Mouse (Mus musculus): ENCODE data around the gene Stx5a. TPM values are rescaled to one million over a fixed set of nuclear protein-coding genes. Genes with fewer than 3 reads are reported as not detected.

The Stx5a gene
- 49.5 TPM for polyA plus RNA-seq (2012; fragmentation: generic; extraction: Trizol)

DNA sequence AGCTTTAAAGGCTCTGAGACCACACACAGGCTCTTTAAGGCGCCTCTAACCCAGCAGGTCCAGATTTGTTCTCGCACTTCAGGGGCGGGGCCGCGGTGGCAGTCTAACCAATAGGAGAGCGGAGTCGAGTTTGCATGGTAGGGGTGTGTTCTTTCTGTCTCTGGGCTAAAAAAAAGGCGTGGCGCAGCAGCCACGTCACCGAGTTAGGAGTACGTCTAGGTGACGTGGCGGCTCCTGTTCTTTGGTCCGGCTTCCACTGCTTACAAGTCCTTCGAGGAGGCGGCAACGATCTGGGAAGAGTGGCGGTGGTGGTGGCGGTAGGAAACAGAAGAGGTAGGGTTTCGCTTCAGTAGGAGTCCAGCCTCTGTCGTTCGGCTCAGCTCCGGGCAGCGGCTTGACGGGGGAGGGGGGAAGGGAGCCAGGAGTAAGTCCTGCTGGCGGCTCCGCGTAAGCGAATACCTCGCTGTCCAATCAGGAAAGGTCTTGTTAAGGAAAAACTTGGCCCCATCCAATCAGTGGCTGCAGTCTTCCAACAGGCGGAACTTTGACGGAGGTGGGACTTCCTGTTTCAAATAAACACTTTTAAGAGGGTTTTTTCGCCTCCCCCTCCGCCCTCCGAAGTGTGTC is at the start of gene Stx5a:
Gene Stx5a (plus strand): TSS at position 171 of the 627 bp plus-strand sequence.
- H3ac ChIP-seq (ENCODE audit: control insufficient read depth, insufficient read length) = peak within 1 kb of the TSS; percentile 33
- no peaks in the 10 kb centered on the region for H3K27me3 ChIP-seq (ENCODE audit: control insufficient read depth, insufficient read depth, insufficient read length)
- H3K36me3 ChIP-seq (ENCODE audit: control insufficient read depth, insufficient read depth) = peaks cover 57% of the 10 kb centered on the region
- H3K4me2 ChIP-seq (ENCODE audit: low read depth) = peak within 1 kb of the TSS; percentile 96
- H3K79me2 ChIP-seq (ENCODE audit: control insufficient read depth, insufficient read depth) = peaks cover 40% of the 10 kb centered on the region
- peak within 1 kb of the TSS; percentile 98 for H3K4me3 ChIP-seq
- TF ChIP-seq MYOD1 (IDR thresholded peaks at IDR 0.05; ENCODE audit: control insufficient read depth in 1 of 3, insufficient read length in 2 of 3, low read depth in 2 of 3) (no peak), SRF (IDR thresholded peaks at IDR 0.05; ENCODE audit: control insufficient read depth, insufficient read length, low read depth) (peak; percentile 11), POLR2AphosphoS2 (IDR thresholded peaks at IDR 0.05; ENCODE audit: insufficient read length, low read depth) (peak; percentile 85), MAX (IDR thresholded peaks at IDR 0.05; ENCODE audit: low read depth) (no peak), USF1 (IDR thresholded peaks at IDR 0.05; ENCODE audit: low read depth) (no peak), TCF12 (IDR thresholded peaks at IDR 0.05; ENCODE audit: insufficient read depth, poor library complexity, severe bottlenecking) (no peak), POLR2A (IDR thresholded peaks at IDR 0.05; ENCODE audit: insufficient read length, low read depth) (peak; percentile 72)

GRCm38 (mm10) chr19:8691871-8692539 is 49.2 kb upstream of the Stx5a start:
- Histone ChIP-seq H3K4me3 (no peak overlapping the region), H3ac (ENCODE audit: control insufficient read depth, insufficient read length) (no peak overlapping the region), H3K27me3 (ENCODE audit: control insufficient read depth, insufficient read depth, insufficient read length) (no peaks in the 10 kb centered on the region), H3K79me2 (ENCODE audit: control insufficient read depth, insufficient read depth) (no peaks in the 10 kb centered on the region), H3K36me3 (ENCODE audit: control insufficient read depth, insufficient read depth) (no peaks in the 10 kb centered on the region), H3K4me2 (ENCODE audit: low read depth) (no peak overlapping the region)
- TF ChIP-seq E2F4 (IDR thresholded peaks at IDR 0.05; ENCODE audit: insufficient read depth) = no peak
- no peak for TF ChIP-seq MYOD1 (IDR thresholded peaks at IDR 0.05; ENCODE audit: control insufficient read depth in 1 of 3, insufficient read length in 2 of 3, low read depth in 2 of 3)
- no peak for TF ChIP-seq POLR2AphosphoS2 (IDR thresholded peaks at IDR 0.05; ENCODE audit: insufficient read length, low read depth)
- TF ChIP-seq MYOG (IDR thresholded peaks at IDR 0.05; ENCODE audit: control insufficient read depth in 1 of 3, insufficient read depth in 1 of 3, insufficient read length in 2 of 3, low read depth in 2 of 3) = no peak
- no peak for TF ChIP-seq MAX (IDR thresholded peaks at IDR 0.05; ENCODE audit: low read depth)
- no peak for TF ChIP-seq USF1 (IDR thresholded peaks at IDR 0.05; ENCODE audit: low read depth)
- no peak for TF ChIP-seq SRF (IDR thresholded peaks at IDR 0.05; ENCODE audit: control insufficient read depth, insufficient read length, low read depth)
- TF ChIP-seq TCF12 (IDR thresholded peaks at IDR 0.05; ENCODE audit: insufficient read depth, poor library complexity, severe bottlenecking) = no peak
- no peak for TF ChIP-seq REST (IDR thresholded peaks at IDR 0.05; ENCODE audit: insufficient read depth, insufficient read length)
- no peak for TF ChIP-seq POLR2A (IDR thresholded peaks at IDR 0.05; ENCODE audit: insufficient read length, low read depth)
- no peak for TF ChIP-seq TCF3 (IDR thresholded peaks at IDR 0.05; ENCODE audit: insufficient read length, low read depth)
- no peak for TF ChIP-seq CEBPB (IDR thresholded peaks at IDR 0.05; ENCODE audit: insufficient read depth, poor library complexity, severe bottlenecking)

DNA sequence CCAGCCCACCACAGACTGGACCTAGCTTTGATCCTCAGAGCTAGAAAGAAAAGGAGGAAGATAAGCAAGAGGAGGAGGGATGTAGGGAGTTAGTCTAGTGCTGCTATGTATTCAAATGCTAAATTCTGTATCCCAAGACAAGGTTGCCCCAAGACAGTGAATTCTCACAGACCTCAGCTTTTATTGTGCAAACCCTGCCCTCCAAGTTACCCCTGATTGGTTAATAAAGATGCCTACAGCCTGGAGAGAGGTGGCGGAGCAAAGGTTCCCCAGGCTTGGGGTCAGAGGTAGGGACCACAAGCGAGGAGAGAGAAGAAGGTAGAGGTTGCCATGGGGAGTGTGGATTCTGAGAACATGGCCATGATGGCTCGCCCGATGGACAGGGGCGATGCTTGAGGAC is 48.5 kb upstream of the Stx5a start:
- no peaks in the 10 kb centered on the region for H3K27me3 ChIP-seq (ENCODE audit: control insufficient read depth, insufficient read depth, insufficient read length)
- no peaks in the 10 kb centered on the region for H3K36me3 ChIP-seq (ENCODE audit: control insufficient read depth, insufficient read depth)
- TF ChIP-seq MYOG (IDR thresholded peaks at IDR 0.05; ENCODE audit: control insufficient read depth in 1 of 3, insufficient read depth in 1 of 3, insufficient read length in 2 of 3, low read depth in 2 of 3) (no peak), POLR2AphosphoS2 (IDR thresholded peaks at IDR 0.05; ENCODE audit: insufficient read length, low read depth) (no peak), TCF3 (IDR thresholded peaks at IDR 0.05; ENCODE audit: insufficient read length, low read depth) (no peak), POLR2A (IDR thresholded peaks at IDR 0.05; ENCODE audit: insufficient read length, low read depth) (no peak), REST (IDR thresholded peaks at IDR 0.05; ENCODE audit: insufficient read depth, insufficient read length) (no peak), MYOD1 (IDR thresholded peaks at IDR 0.05; ENCODE audit: control insufficient read depth in 1 of 3, insufficient read length in 2 of 3, low read depth in 2 of 3) (no peak), SRF (IDR thresholded peaks at IDR 0.05; ENCODE audit: control insufficient read depth, insufficient read length, low read depth) (no peak), CEBPB (IDR thresholded peaks at IDR 0.05; ENCODE audit: insufficient read depth, poor library complexity, severe bottlenecking) (no peak), USF1 (IDR thresholded peaks at IDR 0.05; ENCODE audit: low read depth) (no peak)
- no peak overlapping the region for H3K4me2 ChIP-seq (ENCODE audit: low read depth)
- no peak overlapping the region for H3ac ChIP-seq (ENCODE audit: control insufficient read depth, insufficient read length)
- no peak overlapping the region for H3K4me3 ChIP-seq
- H3K79me2 ChIP-seq (ENCODE audit: control insufficient read depth, insufficient read depth) = no peaks in the 10 kb centered on the region

DNA sequence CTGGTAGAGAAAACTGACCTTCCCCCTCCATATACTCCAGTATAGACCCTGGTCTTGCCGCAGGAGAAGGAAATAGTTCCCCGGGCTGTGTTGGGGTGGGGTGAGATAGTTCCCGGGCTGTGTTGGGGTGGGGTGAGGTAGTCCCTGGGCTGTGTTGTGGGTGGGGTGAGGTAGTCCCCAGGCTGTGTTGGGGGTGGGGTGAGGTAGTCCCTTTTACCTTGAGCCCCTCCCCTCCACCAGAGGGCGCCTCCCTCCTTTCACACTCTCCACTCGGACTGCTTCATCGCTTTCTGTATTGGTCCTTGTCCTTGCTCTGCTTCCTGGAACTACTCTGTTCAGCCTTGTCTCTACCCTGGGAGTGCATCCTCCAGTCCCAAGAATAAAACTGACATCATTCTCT is 45.9 kb upstream of the Stx5a start:
- Histone ChIP-seq H3K36me3 (ENCODE audit: control insufficient read depth, insufficient read depth) (no peaks in the 10 kb centered on the region), H3K27me3 (ENCODE audit: control insufficient read depth, insufficient read depth, insufficient read length) (no peaks in the 10 kb centered on the region), H3ac (ENCODE audit: control insufficient read depth, insufficient read length) (no peak overlapping the region), H3K4me3 (no peak overlapping the region), H3K4me2 (ENCODE audit: low read depth) (no peak overlapping the region), H3K79me2 (ENCODE audit: control insufficient read depth, insufficient read depth) (no peaks in the 10 kb centered on the region)
- TF ChIP-seq REST (IDR thresholded peaks at IDR 0.05; ENCODE audit: insufficient read depth, insufficient read length) = no peak
- TF ChIP-seq POLR2AphosphoS2 (IDR thresholded peaks at IDR 0.05; ENCODE audit: insufficient read length, low read depth) = no peak
- no peak for TF ChIP-seq SRF (IDR thresholded peaks at IDR 0.05; ENCODE audit: control insufficient read depth, insufficient read length, low read depth)
- no peak for TF ChIP-seq E2F4 (IDR thresholded peaks at IDR 0.05; ENCODE audit: insufficient read depth)
- TF ChIP-seq MAX (IDR thresholded peaks at IDR 0.05; ENCODE audit: low read depth) = no peak
- TF ChIP-seq CEBPB (IDR thresholded peaks at IDR 0.05; ENCODE audit: insufficient read depth, poor library complexity, severe bottlenecking) = no peak
- TF ChIP-seq MYOD1 (IDR thresholded peaks at IDR 0.05; ENCODE audit: control insufficient read depth in 1 of 3, insufficient read length in 2 of 3, low read depth in 2 of 3) = no peak
- TF ChIP-seq POLR2A (IDR thresholded peaks at IDR 0.05; ENCODE audit: insufficient read length, low read depth) = no peak
- TF ChIP-seq MYOG (IDR thresholded peaks at IDR 0.05; ENCODE audit: control insufficient read depth in 1 of 3, insufficient read depth in 1 of 3, insufficient read length in 2 of 3, low read depth in 2 of 3) = no peak
